Comparison of ENCODE assay signal across 12 mouse cellular contexts in genomic region chr6:54555816-54556215, GRCm38 (mm10). TPM values are rescaled to one million over a fixed set of nuclear protein-coding genes. Genes with fewer than 3 reads are reported as not detected.
DNase-seq lines count a peak whose midpoint lies in the region; ATAC-seq and TF ChIP-seq lines count a peak whose summit lies in the region.
"Had no signal": no experiment of that assay in that cellular context is flagged by ENCODE, and none has a peak within 500 bp of the region (broad histone marks: within the 10 kb centered on the region; RNA-seq: fewer than 3 reads in every experiment).

No protein-coding gene starts in this region.

- H3K27me3 ChIP-seq in forebrain, embryonic 11.5 days (ENCODE audit: control insufficient read depth, insufficient read depth, low read length): no peaks in the 10 kb centered on the region
- no peaks in the 10 kb centered on the region for H3K27me3 ChIP-seq in forebrain, postnatal 0 days (ENCODE audit: insufficient read depth, low read length)
- H3K27me3 ChIP-seq in forebrain, embryonic 13.5 days: no peaks in the 10 kb centered on the region
- H3K27me3 ChIP-seq in lung, embryonic 16.5 days (ENCODE audit: control insufficient read depth, insufficient read depth, low read depth, low read length): no peaks in the 10 kb centered on the region
- H3K27me3 ChIP-seq: embryonic facial prominence, embryonic 12.5 days; limb, embryonic 12.5 days; liver, embryonic 15.5 days had no signal

- DNase-seq in forebrain, embryonic 11.5 days (ENCODE audit: low spot score): no peak
- DNase-seq in forebrain, postnatal 0 days: no peak
- peak; percentile 18 to 52 for DNase-seq in lung, adult 18-20 months
- DNase-seq in lung, adult 2 months: no peak
- DNase-seq in right cerebral cortex, adult 18-20 months: no peak
- DNase-seq in frontal cortex, adult 2 months (ENCODE audit: extremely low spot score in 1 of 2, low spot score in 1 of 2): no peak
- DNase-seq: kidney, adult 2 months had no signal

- peak overlapping the region; percentile 39 for H3K9ac ChIP-seq in forebrain, embryonic 11.5 days (ENCODE audit: low read length)
- H3K9ac ChIP-seq in forebrain, postnatal 0 days: no peak overlapping the region
- no peak overlapping the region for H3K9ac ChIP-seq in forebrain, embryonic 13.5 days
- no peak overlapping the region for H3K9ac ChIP-seq in lung, embryonic 16.5 days (ENCODE audit: low read length)
- H3K9ac ChIP-seq: embryonic facial prominence, embryonic 12.5 days; limb, embryonic 12.5 days; liver, embryonic 15.5 days had no signal

- no peak overlapping the region for H3K4me2 ChIP-seq in forebrain, embryonic 11.5 days (ENCODE audit: low read depth, low read length, severe bottlenecking)
- no peak overlapping the region for H3K4me2 ChIP-seq in forebrain, postnatal 0 days (ENCODE audit: low read depth)
- 0 out of 2 replicates have a peak overlapping the region, but pooled peaks have one; percentile 37 for H3K4me2 ChIP-seq in forebrain, embryonic 13.5 days
- H3K4me2 ChIP-seq in lung, embryonic 16.5 days (ENCODE audit: low read depth, low read length): no peak overlapping the region
- H3K4me2 ChIP-seq: embryonic facial prominence, embryonic 12.5 days; limb, embryonic 12.5 days; liver, embryonic 15.5 days had no signal

- H3K9me3 ChIP-seq in forebrain, embryonic 11.5 days (ENCODE audit: control insufficient read depth, low read length): no peaks in the 10 kb centered on the region
- H3K9me3 ChIP-seq in forebrain, postnatal 0 days (ENCODE audit: low read length): no peaks in the 10 kb centered on the region
- no peaks in the 10 kb centered on the region for H3K9me3 ChIP-seq in forebrain, embryonic 13.5 days (replicated peaks)
- H3K9me3 ChIP-seq in lung, embryonic 16.5 days (ENCODE audit: control insufficient read depth, low read length): no peaks in the 10 kb centered on the region
- H3K9me3 ChIP-seq: embryonic facial prominence, embryonic 12.5 days; limb, embryonic 12.5 days; liver, embryonic 15.5 days had no signal

- no peaks in the 10 kb centered on the region for H3K36me3 ChIP-seq in forebrain, embryonic 11.5 days (ENCODE audit: control insufficient read depth, insufficient read depth, low read length)
- H3K36me3 ChIP-seq in forebrain, postnatal 0 days (ENCODE audit: insufficient read depth): no peaks in the 10 kb centered on the region
- H3K36me3 ChIP-seq in forebrain, embryonic 13.5 days (ENCODE audit: poor library complexity, severe bottlenecking): peaks cover 4% of the 10 kb centered on the region; the same call in 1 of the 2 replicates
- H3K36me3 ChIP-seq in lung, embryonic 16.5 days (ENCODE audit: control insufficient read depth, insufficient read depth, low read length): no peaks in the 10 kb centered on the region
- H3K36me3 ChIP-seq: embryonic facial prominence, embryonic 12.5 days; limb, embryonic 12.5 days; liver, embryonic 15.5 days had no signal

- H3K4me1 ChIP-seq in forebrain, embryonic 11.5 days (replicated peaks; ENCODE audit: control insufficient read depth, insufficient read depth, low read length): peaks cover 34% of the 10 kb centered on the region
- peaks cover 13% of the 10 kb centered on the region; the same call in 1 of the 2 replicates for H3K4me1 ChIP-seq in forebrain, postnatal 0 days (ENCODE audit: insufficient read depth)
- H3K4me1 ChIP-seq in lung, adult 2 months (ENCODE audit: control insufficient read depth, insufficient read depth, low read length): peaks cover 2% of the 10 kb centered on the region; the same call in 1 of the 2 replicates
- peaks cover 81% of the 10 kb centered on the region for H3K4me1 ChIP-seq in forebrain, embryonic 13.5 days
- H3K4me1 ChIP-seq in lung, embryonic 16.5 days (replicated peaks; ENCODE audit: control insufficient read depth, insufficient read depth, low read length): peaks cover 11% of the 10 kb centered on the region; the same call in 1 of the 2 replicates
- H3K4me1 ChIP-seq: liver, embryonic 15.5 days had no signal

- no peak for TF ChIP-seq CTCF in forebrain, postnatal 0 days (IDR thresholded peaks at IDR 0.05; ENCODE audit: low read depth)
- TF ChIP-seq CTCF in lung, adult 2 months (IDR thresholded peaks at IDR 0.05; ENCODE audit: insufficient read depth, low read length): no peak

- WGBS in forebrain, embryonic 11.5 days: 33% methylated on average over 1 of the region's 1 CpGs
- WGBS in forebrain, postnatal 0 days: 37% methylated on average over 1 of the region's 1 CpGs
- WGBS in lung, adult 2 months: 57% methylated on average over 1 of the region's 1 CpGs
- WGBS in forebrain, embryonic 13.5 days: 24% methylated on average over 1 of the region's 1 CpGs
- 58% methylated on average over 1 of the region's 1 CpGs for WGBS in lung, embryonic 16.5 days

- no peak overlapping the region for H3K4me3 ChIP-seq in forebrain, embryonic 11.5 days (ENCODE audit: low read depth, low read length)
- no peak overlapping the region for H3K4me3 ChIP-seq in forebrain, postnatal 0 days (ENCODE audit: low read depth, low read length)
- no peak overlapping the region for H3K4me3 ChIP-seq in lung, adult 2 months (replicated peaks; ENCODE audit: extremely low read depth, low read depth, low read length)
- no peak overlapping the region for H3K4me3 ChIP-seq in forebrain, embryonic 13.5 days
- H3K4me3 ChIP-seq in lung, embryonic 16.5 days (ENCODE audit: low read length): no peak overlapping the region
- H3K4me3 ChIP-seq: embryonic facial prominence, embryonic 12.5 days; limb, embryonic 12.5 days; liver, embryonic 15.5 days had no signal

- no peak for TF ChIP-seq POLR2A in lung, adult 2 months (IDR thresholded peaks at IDR 0.05; ENCODE audit: borderline replicate concordance, extremely low read depth, low read depth, low read length)

- ATAC-seq in forebrain, embryonic 11.5 days (replicated peaks; ENCODE audit: low FRiP score): no peak
- ATAC-seq in forebrain, postnatal 0 days: no peak
- no peak for ATAC-seq in forebrain, embryonic 13.5 days
- peak; percentile 87 for ATAC-seq in lung, embryonic 16.5 days (ENCODE audit: low read depth)

- H3K27ac ChIP-seq in forebrain, embryonic 11.5 days (ENCODE audit: low read depth, low read length): peak overlapping the region; percentile 87
- H3K27ac ChIP-seq in forebrain, postnatal 0 days (ENCODE audit: low read depth, low read length): no peak overlapping the region; the same call in 1 of the 2 replicates
- peak overlapping the region; percentile 88 for H3K27ac ChIP-seq in forebrain, embryonic 13.5 days
- peak overlapping the region; percentile 62 for H3K27ac ChIP-seq in lung, embryonic 16.5 days (ENCODE audit: low read length)
- H3K27ac ChIP-seq: embryonic facial prominence, embryonic 12.5 days; liver, embryonic 15.5 days had no signal

RNA-seq across cellular contexts. Expression of gene Scrn1, which starts 10.5 kb away (rescaled TPM):
- polyA plus RNA-seq in forebrain, embryonic 11.5 days (2014; fragmentation: Nextera tagmentation; extraction: Ambion mirVana): 102 and 123 TPM in 2 replicates
- 189 and 195 TPM in 2 replicates for total RNA-seq in forebrain, postnatal 0 days (2014; rRNA removed)
- polyA plus RNA-seq in forebrain, postnatal 0 days (2015; fragmentation: Nextera tagmentation; extraction: Ambion mirVana): 95.5 and 122 TPM in 2 replicates
- 9.5 and 12.7 TPM in 2 replicates for polyA plus RNA-seq in lung, adult 2 months (2012; rRNA removed)
- 129 and 131 TPM in 2 replicates for polyA plus RNA-seq in forebrain, embryonic 13.5 days (2015; fragmentation: Nextera tagmentation; extraction: Ambion mirVana)
- 2.7 TPM in 2 replicates for polyA plus RNA-seq in lung, embryonic 16.5 days (2015; fragmentation: Nextera tagmentation; extraction: Ambion mirVana)
- 101 and 121 TPM in 2 replicates for polyA plus RNA-seq in frontal cortex, adult 2 months (2012; rRNA removed)

RNA-seq across cellular contexts. Expression of gene Plekha8, which starts 39.1 kb away (rescaled TPM):
- polyA plus RNA-seq in forebrain, embryonic 11.5 days (2014; fragmentation: Nextera tagmentation; extraction: Ambion mirVana): 25.8 and 25.9 TPM in 2 replicates
- 14.8 and 19.3 TPM in 2 replicates for total RNA-seq in forebrain, postnatal 0 days (2014; rRNA removed)
- polyA plus RNA-seq in forebrain, postnatal 0 days (2015; fragmentation: Nextera tagmentation; extraction: Ambion mirVana): 4.5 and 4.7 TPM in 2 replicates
- 3.6 and 4.5 TPM in 2 replicates for polyA plus RNA-seq in lung, adult 2 months (2012; rRNA removed)
- 10.6 and 12.1 TPM in 2 replicates for polyA plus RNA-seq in forebrain, embryonic 13.5 days (2015; fragmentation: Nextera tagmentation; extraction: Ambion mirVana)
- 6.5 and 7.1 TPM in 2 replicates for polyA plus RNA-seq in lung, embryonic 16.5 days (2015; fragmentation: Nextera tagmentation; extraction: Ambion mirVana)
- 7.6 and 8.0 TPM in 2 replicates for polyA plus RNA-seq in frontal cortex, adult 2 months (2012; rRNA removed)

RNA-seq across cellular contexts. Expression of gene Fkbp14, which starts 41.3 kb away (rescaled TPM):
- polyA plus RNA-seq in forebrain, embryonic 11.5 days (2014; fragmentation: Nextera tagmentation; extraction: Ambion mirVana): 15.4 and 18.8 TPM in 2 replicates
- 5.2 and 9.6 TPM in 2 replicates for total RNA-seq in forebrain, postnatal 0 days (2014; rRNA removed)
- 4.1 and 4.5 TPM in 2 replicates for polyA plus RNA-seq in forebrain, postnatal 0 days (2015; fragmentation: Nextera tagmentation; extraction: Ambion mirVana)
- 4.1 and 6.1 TPM in 2 replicates for polyA plus RNA-seq in lung, adult 2 months (2012; rRNA removed)
- polyA plus RNA-seq in forebrain, embryonic 13.5 days (2015; fragmentation: Nextera tagmentation; extraction: Ambion mirVana): 9.1 and 9.4 TPM in 2 replicates
- polyA plus RNA-seq in lung, embryonic 16.5 days (2015; fragmentation: Nextera tagmentation; extraction: Ambion mirVana): 25.0 and 25.4 TPM in 2 replicates
- 12.7 and 13.7 TPM in 2 replicates for polyA plus RNA-seq in frontal cortex, adult 2 months (2012; rRNA removed)

Comparison
In these comparisons a context has a peak if more than half of its experiments do, and no peak if none do; other contexts are left out.
1. DNase-seq: peak in lung, adult 18-20 months (2 of 2); none in forebrain, embryonic 11.5 days (single experiment), forebrain, postnatal 0 days (single experiment), lung, adult 2 months (single experiment), right cerebral cortex, adult 18-20 months (single experiment) and frontal cortex, adult 2 months (0 of 2).